Mouse (Mus musculus): ENCODE results near the gene Cryaa.

- TF ChIP-seq CTCF (IDR thresholded peaks at IDR 0.05; ENCODE audit: borderline replicate concordance, control insufficient read depth, extremely low read depth, insufficient read depth, low read length, poor library complexity): no peak
- TF ChIP-seq POLR2A (IDR thresholded peaks at IDR 0.05; ENCODE audit: control insufficient read depth, extremely low read depth, insufficient read depth, low read length, poor library complexity): no peak
Observed at GRCm38 (mm10) chr17:31668306-31668705, 9.3 kb upstream of the Cryaa start.

Measured in thymus, adult 2 months (tissue).